Mouse (Mus musculus): ENCODE data around the gene Nme8. TPM values are rescaled to one million over a fixed set of nuclear protein-coding genes. Genes with fewer than 3 reads are reported as not detected.

The Nme8 gene
- polyA plus RNA-seq, 1 experiment from 2014 or later, result not detected

GRCm38 (mm10) chr13:19689971-19690370 is 7.6 kb downstream of the Nme8 start:
- WGBS, result 70% methylated on average over 3 of the region's 3 CpGs
- Histone ChIP-seq H3K4me2 (no peak overlapping the region), H3K4me1 (no peaks in the 10 kb centered on the region), H3K27me3 (no peaks in the 10 kb centered on the region), H3K9me3 (replicated peaks) (no peaks in the 10 kb centered on the region), H3K27ac (no peak overlapping the region), H3K36me3 (no peaks in the 10 kb centered on the region), H3K4me3 (replicated peaks) (no peak overlapping the region), H3K9ac (no peak overlapping the region)
- no peak for ATAC-seq (replicated peaks; ENCODE audit: low FRiP score)

DNA sequence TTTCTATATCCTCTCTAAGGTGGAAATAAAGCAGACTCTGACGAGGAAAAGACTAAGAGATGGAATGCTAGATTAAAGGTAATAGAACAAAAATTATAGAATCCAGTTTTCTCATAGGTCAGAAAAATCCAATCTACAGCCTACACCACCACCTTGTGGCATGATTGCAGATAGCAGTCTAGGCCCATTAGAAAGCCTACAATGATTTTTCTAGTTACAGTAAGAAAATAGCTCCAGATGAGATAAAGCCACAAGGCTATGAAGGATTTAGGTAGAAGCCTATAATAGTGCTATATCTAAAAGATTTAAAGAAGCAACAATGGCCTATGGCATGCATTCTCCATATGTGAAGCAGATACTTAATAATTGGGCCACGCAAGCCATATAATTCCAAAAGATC is 13.6 kb downstream of the Nme8 start:
- Histone ChIP-seq H3K36me3 (no peaks in the 10 kb centered on the region), H3K4me2 (no peak overlapping the region), H3K27me3 (no peaks in the 10 kb centered on the region), H3K4me1 (no peaks in the 10 kb centered on the region), H3K4me3 (replicated peaks) (no peak overlapping the region), H3K9me3 (replicated peaks) (no peaks in the 10 kb centered on the region), H3K27ac (no peak overlapping the region), H3K9ac (no peak overlapping the region)
- no peak for ATAC-seq (replicated peaks; ENCODE audit: low FRiP score)
- WGBS, result 64% methylated on average over 2 of the region's 2 CpGs

DNA sequence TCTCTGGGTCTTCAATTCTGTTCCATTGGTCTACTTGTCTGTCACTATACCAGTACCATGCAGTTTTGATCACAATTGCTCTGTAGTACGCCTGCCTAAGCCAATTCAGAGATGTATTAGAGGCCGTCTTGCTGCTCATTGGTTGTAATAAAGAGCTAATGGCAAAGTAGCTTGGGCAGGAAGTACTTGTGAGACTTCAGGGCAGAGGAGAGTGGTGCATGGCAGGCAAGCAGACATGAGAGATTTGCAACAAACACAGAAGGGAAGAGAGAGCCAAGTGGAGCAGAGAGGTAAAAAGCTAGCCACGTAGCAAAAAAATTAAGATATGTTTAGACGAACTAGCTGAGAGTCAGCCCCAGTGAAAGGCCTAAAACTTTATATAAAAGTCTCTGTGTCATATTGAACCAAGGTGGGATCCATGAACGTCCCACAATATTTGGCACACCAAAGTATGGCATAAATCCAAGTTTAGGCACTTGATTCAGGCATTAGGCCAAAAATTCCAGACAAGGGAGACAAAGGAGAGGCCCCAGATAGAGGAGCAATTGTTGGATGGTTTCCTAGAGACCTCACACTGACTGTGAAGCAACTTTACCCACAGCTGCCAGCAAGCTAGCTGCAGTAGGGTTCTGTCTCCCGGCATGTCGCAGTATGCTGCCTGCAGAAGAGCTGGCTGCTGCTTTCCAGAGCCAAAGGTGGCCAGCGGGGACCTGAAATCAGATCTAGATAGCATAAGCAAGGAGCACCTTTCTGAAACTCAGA is 14.5 kb downstream of the Nme8 start:
- H3K4me3 ChIP-seq (replicated peaks), result no peak overlapping the region
- no peak for ATAC-seq (replicated peaks; ENCODE audit: low FRiP score)
- H3K27me3 ChIP-seq, result no peaks in the 10 kb centered on the region
- no peak overlapping the region for H3K9ac ChIP-seq
- H3K9me3 ChIP-seq (replicated peaks), result no peaks in the 10 kb centered on the region
- H3K4me1 ChIP-seq, result no peaks in the 10 kb centered on the region
- H3K27ac ChIP-seq, result no peak overlapping the region
- no peak overlapping the region for H3K4me2 ChIP-seq
- no peaks in the 10 kb centered on the region for H3K36me3 ChIP-seq
- WGBS, result 65% methylated on average over 8 of the region's 8 CpGs

DNA sequence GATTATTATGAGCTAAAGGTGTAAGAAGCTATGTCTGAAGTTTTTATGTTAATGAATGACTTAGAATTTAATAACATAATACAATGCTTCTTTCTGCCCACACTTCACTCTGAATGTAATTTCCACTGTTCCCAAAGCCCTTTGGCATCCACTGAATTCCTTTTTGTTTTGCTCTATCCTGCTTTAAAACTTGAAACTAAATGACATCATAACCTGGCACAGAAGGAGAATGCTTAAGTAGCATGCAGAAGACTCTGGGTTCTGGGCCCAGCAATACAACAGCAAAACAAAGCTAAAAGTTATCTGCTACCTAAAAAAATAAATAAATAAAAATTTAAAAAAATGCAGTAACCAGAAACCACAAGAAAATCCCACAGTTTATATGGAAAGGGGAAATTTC is 23.0 kb downstream of the Nme8 start:
- Histone ChIP-seq H3K4me1 (no peaks in the 10 kb centered on the region), H3K9ac (no peak overlapping the region), H3K27ac (no peak overlapping the region), H3K27me3 (no peaks in the 10 kb centered on the region), H3K4me3 (replicated peaks) (no peak overlapping the region), H3K4me2 (no peak overlapping the region), H3K9me3 (replicated peaks) (no peaks in the 10 kb centered on the region), H3K36me3 (no peaks in the 10 kb centered on the region)
- ATAC-seq (replicated peaks; ENCODE audit: low FRiP score), result no peak

GRCm38 (mm10) chr13:19674025-19674424 is 23.6 kb downstream of the Nme8 start:
- no peak overlapping the region for H3K4me2 ChIP-seq
- ATAC-seq (replicated peaks; ENCODE audit: low FRiP score), result no peak
- H3K9ac ChIP-seq, result no peak overlapping the region
- no peaks in the 10 kb centered on the region for H3K9me3 ChIP-seq (replicated peaks)
- no peaks in the 10 kb centered on the region for H3K4me1 ChIP-seq
- H3K4me3 ChIP-seq (replicated peaks), result no peak overlapping the region
- H3K27me3 ChIP-seq, result no peaks in the 10 kb centered on the region
- H3K36me3 ChIP-seq, result no peaks in the 10 kb centered on the region
- WGBS, result 83% methylated on average over 3 of the region's 3 CpGs
- H3K27ac ChIP-seq, result no peak overlapping the region

- 82% methylated on average over 4 of the region's 4 CpGs for WGBS
- no peaks in the 10 kb centered on the region for H3K27me3 ChIP-seq
- no peak for ATAC-seq (replicated peaks; ENCODE audit: low FRiP score)
- no peak overlapping the region for H3K9ac ChIP-seq
- no peak overlapping the region for H3K4me2 ChIP-seq
- H3K27ac ChIP-seq, result no peak overlapping the region
- no peak overlapping the region for H3K4me3 ChIP-seq (replicated peaks)
- H3K9me3 ChIP-seq (replicated peaks), result no peaks in the 10 kb centered on the region
- H3K4me1 ChIP-seq, result no peaks in the 10 kb centered on the region
- no peaks in the 10 kb centered on the region for H3K36me3 ChIP-seq
Observed at GRCm38 (mm10) chr13:19668355-19669140, 29.0 kb downstream of the Nme8 start.

GRCm38 (mm10) chr13:19652405-19652804 is 45.2 kb downstream of the Nme8 start:
- Histone ChIP-seq H3K9me3 (replicated peaks) (no peaks in the 10 kb centered on the region), H3K27me3 (no peaks in the 10 kb centered on the region), H3K4me2 (no peak overlapping the region), H3K4me1 (no peaks in the 10 kb centered on the region), H3K36me3 (no peaks in the 10 kb centered on the region), H3K27ac (no peak overlapping the region), H3K9ac (no peak overlapping the region), H3K4me3 (replicated peaks) (no peak overlapping the region)
- 88% methylated on average over 2 of the region's 2 CpGs for WGBS
- ATAC-seq (replicated peaks; ENCODE audit: low FRiP score), result no peak

DNA sequence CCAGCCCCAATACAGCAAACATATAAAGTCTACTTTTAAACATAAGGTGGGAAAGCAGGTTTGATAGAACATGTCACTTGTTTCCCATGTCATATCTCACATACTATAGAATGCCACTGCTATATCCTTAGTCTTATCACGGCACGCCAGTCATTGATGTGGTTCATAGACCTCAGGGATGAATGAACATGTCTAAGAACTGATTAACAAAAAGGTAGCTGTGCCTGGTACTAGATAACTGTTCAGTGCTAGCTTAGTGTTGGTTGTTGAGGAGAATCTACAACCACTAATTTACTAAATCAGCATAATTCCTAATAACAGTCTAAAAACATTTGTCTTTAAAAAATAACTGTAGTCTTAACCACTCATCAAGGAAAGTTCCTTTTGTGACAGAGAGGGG is 47.8 kb downstream of the Nme8 start:
- 89% methylated on average over 2 of the region's 2 CpGs for WGBS
- H3K36me3 ChIP-seq, result no peaks in the 10 kb centered on the region
- H3K27me3 ChIP-seq, result no peaks in the 10 kb centered on the region
- ATAC-seq (replicated peaks; ENCODE audit: low FRiP score), result no peak
- H3K4me1 ChIP-seq, result no peaks in the 10 kb centered on the region
- no peak overlapping the region for H3K27ac ChIP-seq
- no peaks in the 10 kb centered on the region for H3K9me3 ChIP-seq (replicated peaks)
- no peak overlapping the region for H3K4me3 ChIP-seq (replicated peaks)
- H3K4me2 ChIP-seq, result no peak overlapping the region
- H3K9ac ChIP-seq, result no peak overlapping the region

GRCm38 (mm10) chr13:19644225-19644624 is 53.4 kb downstream of the Nme8 start:
- H3K27ac ChIP-seq, result no peak overlapping the region
- 87% methylated on average over 2 of the region's 2 CpGs for WGBS
- H3K27me3 ChIP-seq, result no peaks in the 10 kb centered on the region
- H3K9ac ChIP-seq, result no peak overlapping the region
- no peaks in the 10 kb centered on the region for H3K9me3 ChIP-seq (replicated peaks)
- no peak for ATAC-seq (replicated peaks; ENCODE audit: low FRiP score)
- H3K4me1 ChIP-seq, result no peaks in the 10 kb centered on the region
- no peak overlapping the region for H3K4me3 ChIP-seq (replicated peaks)
- H3K36me3 ChIP-seq, result no peaks in the 10 kb centered on the region
- no peak overlapping the region for H3K4me2 ChIP-seq

- H3K27ac ChIP-seq, result no peak overlapping the region
- WGBS, result 42% methylated on average over 1 of the region's 1 CpGs
- no peak for ATAC-seq (replicated peaks; ENCODE audit: low FRiP score)
Observed at GRCm38 (mm10) chr13:19643519-19643918, 54.1 kb downstream of the Nme8 start.

GRCm38 (mm10) chr13:19640203-19640851 is 57.3 kb downstream of the Nme8 start:
- no peaks in the 10 kb centered on the region for H3K9me3 ChIP-seq (replicated peaks)
- no peaks in the 10 kb centered on the region for H3K36me3 ChIP-seq
- 0 out of 2 replicates have a peak, but pooled peaks have one; percentile 29 for ATAC-seq (replicated peaks; ENCODE audit: low FRiP score)
- no peak overlapping the region for H3K4me2 ChIP-seq
- H3K9ac ChIP-seq, result no peak overlapping the region
- no peak overlapping the region for H3K4me3 ChIP-seq (replicated peaks)
- no peaks in the 10 kb centered on the region for H3K4me1 ChIP-seq
- no peak overlapping the region for H3K27ac ChIP-seq
- no peaks in the 10 kb centered on the region for H3K27me3 ChIP-seq
- 81% methylated on average over 2 of the region's 2 CpGs for WGBS

More at GRCm38 (mm10) chr13:19643519-19643918, 54.1 kb downstream of the Nme8 start:
- Histone ChIP-seq H3K4me3 (replicated peaks) (no peak overlapping the region), H3K36me3 (no peaks in the 10 kb centered on the region), H3K4me1 (no peaks in the 10 kb centered on the region), H3K4me2 (no peak overlapping the region), H3K9ac (no peak overlapping the region), H3K27me3 (no peaks in the 10 kb centered on the region), H3K9me3 (replicated peaks) (no peaks in the 10 kb centered on the region)

DNA sequence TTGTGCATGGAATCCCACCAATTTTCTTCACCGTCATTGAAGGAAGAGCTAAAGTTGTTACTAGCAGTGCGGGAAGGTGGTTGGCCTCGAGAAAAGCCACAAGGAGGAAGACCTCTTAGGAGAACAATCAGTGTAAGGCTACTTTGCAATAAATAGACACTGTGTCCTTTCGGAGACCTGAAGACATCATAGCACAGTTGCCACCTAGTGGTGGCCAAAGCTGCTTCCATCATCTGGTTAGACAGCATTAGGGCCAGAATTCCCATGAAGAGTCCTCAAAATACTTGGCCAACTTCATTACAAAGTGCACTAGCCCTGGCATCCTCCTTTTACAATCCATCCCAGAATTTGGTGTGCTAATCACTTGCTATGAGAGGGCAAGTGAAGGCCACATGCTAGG is 61.5 kb downstream of the Nme8 start:
- no peak for ATAC-seq (replicated peaks; ENCODE audit: low FRiP score)
- Histone ChIP-seq H3K36me3 (no peaks in the 10 kb centered on the region), H3K4me3 (replicated peaks) (no peak overlapping the region), H3K27me3 (no peaks in the 10 kb centered on the region), H3K9ac (no peak overlapping the region), H3K4me2 (no peak overlapping the region), H3K9me3 (replicated peaks) (no peaks in the 10 kb centered on the region), H3K4me1 (no peaks in the 10 kb centered on the region), H3K27ac (no peak overlapping the region)
- 57% methylated on average over 4 of the region's 4 CpGs for WGBS

Measured in kidney, embryonic 15.5 days (tissue).